Mouse (Mus musculus) kidney, postnatal 14 days (tissue): Measurements from ENCODE around the gene Rapsn.
A peak's percentile ranks its signal among the peaks of the same experiment; 100 is the strongest.

Source experiments
- DNase-seq: peaks from one replicate; pipeline ENCODE4 v3.0.0; 2022; ENCODE audit warnings: mixed read lengths

Rapsn gene

DNA sequence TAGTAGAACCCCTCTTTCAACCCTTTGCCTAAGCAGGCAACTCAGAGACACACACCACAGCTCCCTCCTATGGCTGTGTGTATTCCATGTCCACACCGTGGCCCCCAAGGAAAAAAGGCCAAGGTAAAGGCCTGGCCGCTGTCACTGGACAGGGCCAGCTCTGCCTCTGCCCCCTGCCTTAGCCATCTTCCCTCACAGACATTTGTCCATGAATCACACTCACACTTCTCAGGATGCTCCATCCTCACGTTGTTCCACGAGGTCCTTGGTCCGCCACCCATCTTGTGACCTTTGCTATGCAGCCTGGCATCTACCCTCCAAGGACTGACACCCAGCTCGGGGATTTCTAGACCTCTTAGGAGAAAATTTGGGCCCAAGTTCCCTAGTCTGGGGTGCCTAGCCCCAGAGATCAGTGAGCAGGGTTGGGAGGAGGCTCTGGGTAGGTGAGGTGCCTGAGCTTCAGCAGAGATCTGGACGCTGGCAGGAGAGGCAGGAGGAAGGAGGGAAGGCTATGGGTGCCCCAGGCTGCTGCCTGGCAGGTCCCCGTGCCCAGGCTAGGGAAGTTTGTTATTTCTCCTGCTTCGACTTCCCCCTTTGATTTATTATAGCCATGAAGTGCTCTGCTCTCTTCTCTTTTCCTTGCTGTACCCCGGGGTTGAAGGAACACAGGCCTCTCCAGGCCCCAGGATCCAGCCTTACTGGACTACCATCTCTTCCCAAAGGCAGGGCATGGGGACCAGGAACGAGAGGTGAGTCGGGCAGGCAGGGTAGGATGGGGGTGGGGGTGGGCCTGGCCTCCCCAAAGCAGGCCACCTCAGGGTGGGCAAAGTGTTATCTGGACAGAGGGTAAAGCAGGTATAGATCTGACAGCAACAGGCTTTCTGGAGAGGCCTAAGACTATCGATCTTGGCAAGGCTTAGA, 46.6 kb downstream of the Rapsn start, which contains the start of gene Spi1:
Spi1 (plus strand) TSS at position 616 of the 921 bp plus-strand sequence.
- no peak for DNase-seq

DNA sequence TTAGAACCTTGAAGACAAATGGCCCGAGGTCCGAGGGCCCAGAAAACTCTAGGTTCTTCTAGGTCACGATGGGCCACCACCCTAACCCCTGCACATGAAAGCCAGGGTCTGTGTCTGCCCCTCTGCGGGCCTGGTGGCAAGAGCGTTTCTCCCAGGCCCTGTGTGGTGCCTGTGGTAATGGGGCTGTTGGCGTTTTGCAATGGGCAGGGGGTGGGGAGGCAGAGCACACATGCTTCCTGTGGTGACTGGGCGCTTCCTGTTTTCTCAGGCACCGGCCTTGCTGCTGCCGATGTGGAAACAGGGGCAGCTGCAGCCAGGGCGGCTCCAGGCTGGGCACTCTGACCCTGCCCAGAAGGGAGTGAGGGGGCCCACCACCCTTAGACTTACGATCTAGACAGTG, 47.4 kb downstream of the Rapsn start:
- peak; percentile 52 for DNase-seq

DNA sequence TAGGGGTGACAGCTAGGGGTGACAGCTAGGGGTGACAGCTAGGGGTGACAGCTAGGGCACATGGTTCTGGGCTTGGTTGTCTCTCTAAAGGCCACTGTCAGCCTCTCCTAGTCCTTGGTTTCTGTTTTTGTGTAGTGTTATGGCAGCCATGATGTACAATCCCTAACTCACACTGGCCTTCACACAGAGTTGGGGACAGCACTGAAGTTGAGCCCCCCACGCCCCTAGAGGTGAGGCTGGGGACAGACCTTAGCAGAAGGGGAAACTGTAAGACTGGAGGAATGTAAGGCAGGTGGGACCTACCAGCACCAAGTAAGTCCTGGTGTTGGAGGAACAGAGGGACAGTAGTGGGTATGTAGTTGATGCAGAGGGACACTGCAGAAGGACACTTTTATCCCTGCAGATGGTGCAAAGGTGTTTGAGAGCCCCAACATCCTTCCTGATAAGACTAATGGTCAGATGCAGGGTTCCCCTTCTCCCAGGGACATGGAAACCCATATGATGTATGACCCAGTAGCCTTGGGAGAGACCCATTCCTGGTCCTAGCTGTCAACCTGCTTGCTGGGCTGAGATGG, 48.0 kb downstream of the Rapsn start:
- no peak for DNase-seq

DNA sequence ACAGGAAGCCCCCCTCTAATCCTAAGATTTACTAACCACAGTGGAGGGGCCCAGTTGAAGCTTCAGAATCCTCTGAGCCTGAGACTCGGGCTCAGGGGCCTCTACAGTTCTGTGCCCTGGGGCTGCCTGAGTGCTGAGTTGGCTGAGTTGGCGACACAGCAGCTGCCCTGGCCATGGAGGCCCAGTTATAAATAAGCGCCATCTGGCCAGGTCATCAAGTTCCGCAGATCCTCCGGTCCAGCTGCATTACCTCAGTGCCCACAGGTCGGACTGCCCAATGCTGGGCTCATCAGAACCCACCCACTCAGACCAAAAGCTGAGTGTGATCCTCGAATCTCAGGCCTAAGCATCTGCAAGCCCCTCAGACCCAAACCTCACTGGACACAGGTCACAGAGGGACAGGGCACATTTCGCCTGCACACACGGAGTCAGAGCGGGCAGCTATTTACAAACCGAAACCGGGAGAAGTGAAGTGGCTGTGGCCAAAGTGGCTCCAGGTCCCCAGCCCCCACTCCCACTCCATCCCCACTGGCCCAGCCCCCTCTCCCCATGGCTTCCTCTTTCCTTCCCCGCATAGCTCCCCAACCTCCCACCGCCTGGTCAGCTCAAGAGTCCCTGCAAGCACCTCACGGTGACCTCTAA, 48.9 kb downstream of the Rapsn start:
- DNase-seq, result no peak

DNA sequence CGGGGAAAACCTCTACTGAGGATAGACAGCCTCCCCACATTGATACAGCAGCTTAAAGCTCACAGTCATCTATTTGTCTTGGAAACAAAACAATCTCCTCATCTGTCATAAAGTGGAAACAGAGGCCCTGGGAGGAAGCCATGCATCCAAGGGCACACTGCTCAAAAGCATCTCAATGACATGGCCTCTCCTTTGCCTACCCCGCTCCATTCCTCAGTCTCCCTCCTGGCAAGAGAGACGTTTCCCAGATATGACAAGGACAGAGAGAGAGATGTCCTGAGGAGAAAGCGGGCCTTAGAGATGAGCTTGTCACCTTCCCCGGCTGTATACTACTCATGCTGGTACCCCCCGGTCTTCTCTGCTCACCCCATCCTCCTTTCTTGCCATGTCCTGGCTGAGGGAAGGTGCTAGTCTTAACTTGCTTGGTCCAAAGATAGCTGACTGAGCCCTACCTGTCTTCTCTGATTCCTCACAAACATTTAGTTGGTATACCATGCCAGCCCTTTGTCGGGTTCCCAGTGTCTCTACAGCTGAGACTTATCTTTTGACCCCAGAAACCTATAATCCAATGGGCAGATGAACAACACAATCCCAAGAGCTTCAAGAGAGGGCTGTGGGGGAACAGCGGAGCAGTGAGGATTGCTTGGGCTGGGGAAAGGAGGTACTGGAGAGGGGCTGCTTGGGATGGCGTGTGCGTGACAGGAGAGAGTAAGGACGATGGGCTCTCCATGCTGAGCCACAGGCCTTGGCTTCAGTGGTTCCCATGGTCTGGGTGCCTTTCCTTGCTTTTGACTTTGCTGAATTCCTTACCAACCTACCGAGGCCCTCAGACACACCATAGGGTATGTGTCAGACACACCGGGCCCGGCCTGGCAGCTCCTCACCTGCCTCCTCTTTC, 50.3 kb downstream of the Rapsn start:
- DNase-seq, result no peak

DNA sequence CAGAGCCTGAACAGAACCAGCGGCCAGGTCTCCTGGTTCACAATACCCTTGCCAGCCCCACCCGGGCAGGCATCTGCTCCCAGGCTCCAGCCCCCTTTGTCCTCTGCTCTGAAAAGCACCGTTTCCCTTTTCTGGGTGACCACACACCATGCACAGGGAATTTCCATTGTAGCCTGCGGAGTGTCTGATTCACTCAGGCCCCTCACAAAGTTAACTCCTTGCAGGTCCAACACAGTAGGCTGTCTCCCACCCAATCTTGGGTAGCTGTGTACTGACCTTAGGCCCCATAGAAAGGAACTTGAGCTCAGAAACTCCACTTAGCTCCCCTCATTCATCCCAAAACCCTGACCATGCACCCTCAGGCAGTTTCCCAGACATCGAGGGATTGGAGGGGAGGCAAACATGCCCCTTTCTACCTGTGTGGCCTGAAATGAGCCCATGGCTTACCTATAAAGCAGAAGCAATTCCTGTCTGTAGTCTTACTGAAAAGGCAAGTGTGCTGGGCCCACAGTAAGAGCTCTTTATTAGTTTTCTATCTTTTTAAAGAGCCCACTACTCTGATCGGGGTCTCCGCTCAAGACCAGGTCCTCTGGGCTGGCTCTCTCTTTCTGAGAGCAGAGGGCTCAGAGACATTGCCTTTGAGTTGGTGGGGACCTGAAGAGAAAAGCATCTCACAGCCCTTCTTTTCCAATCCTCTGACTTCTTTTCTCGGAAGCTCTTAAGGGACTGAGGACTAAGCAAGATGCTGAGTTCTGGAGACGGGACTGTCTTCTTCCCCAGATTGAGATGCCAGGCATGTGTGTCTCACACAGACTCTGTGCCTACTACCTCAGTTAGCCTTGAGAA, 51.2 kb downstream of the Rapsn start:
- no peak for DNase-seq

DNA sequence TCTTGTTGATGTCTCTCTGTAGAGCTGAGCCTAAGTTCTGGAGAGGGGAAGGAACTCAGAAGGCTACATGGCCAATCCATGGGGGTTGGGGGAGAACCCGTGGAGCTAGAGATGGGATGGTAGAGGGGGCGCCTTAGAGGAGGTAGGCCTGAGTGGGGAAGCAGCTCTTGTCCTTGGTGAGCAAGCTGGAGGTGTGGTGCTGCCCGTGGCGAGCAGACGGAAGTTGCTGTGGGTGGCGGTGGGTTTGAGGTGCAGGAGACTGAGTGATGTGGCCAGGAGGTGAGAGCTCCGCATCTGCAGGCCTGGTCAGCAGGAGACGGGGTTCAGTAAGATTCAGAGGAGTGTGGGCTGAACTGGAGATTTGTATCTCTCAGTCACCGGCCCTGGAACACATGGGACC, 52.0 kb downstream of the Rapsn start:
- no peak for DNase-seq

DNA sequence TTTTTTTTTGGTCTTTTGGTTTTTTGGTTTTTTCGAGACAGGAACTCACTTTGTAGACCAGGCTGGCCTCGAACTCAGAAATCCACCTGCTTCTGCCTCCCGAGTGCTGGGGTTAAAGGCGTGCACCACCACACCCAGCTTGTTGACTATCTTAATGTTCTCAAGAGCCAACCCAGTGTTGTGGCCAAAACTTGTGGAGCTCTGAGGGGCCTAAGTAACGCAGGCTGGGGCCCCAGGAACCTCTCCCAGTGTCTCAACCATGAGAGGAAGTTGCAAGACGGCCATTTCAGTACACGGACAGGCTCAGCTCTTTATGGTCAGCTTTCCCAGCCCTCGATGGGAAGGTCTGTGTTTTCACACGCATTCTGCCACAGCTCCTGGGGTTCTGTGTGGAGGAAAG, 53.6 kb downstream of the Rapsn start:
- no peak for DNase-seq

DNA sequence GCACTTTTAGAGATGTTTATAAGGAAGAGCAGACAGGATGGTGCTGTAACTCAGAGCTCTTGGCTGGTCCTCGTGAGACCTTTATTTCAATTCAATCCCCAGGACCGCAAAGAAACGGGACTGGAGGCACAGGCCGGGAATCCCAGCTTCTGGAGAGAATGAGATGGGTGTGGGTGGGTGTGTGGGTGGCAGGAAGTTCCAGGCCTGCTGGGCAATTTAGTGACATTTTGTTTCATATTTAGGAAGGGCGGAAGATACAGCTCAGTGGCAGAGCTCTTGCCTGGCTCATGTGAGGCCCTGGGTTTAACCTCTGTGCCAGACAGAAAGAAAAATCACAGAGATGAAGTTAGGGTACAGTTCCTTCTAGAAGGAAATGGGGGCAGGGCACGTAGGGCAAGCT, 54.8 kb downstream of the Rapsn start:
- DNase-seq, result no peak

DNA sequence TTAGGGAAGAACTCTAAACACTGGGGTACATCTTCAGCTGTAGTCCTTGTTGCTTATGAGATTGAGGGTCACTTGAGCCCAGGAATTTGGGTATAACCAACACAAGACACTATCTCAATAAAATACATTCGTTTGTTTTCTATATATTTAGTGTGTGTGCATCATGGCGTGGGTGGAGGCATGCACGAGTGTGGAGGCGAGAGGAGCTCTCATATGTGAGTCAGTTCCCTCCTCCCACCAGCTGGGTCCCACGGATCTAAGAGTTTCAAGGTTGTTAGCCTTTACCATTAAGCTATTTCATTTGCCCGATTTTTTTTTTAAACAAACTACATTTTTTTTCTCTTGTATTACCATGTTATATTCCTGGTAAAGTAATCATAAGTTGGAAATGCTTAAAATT, 55.4 kb downstream of the Rapsn start:
- no peak for DNase-seq
